Mouse (Mus musculus): ENCODE measurements at regions not wholly inside any gene's neighbourhood (a gene's known extent, or its start where the extent isn't known, plus 50 kb on each side); places are given as distances from the start of the nearest gene placed in this dataset.
A peak's percentile ranks its signal among the peaks of the same experiment; 100 is the strongest.

DNA sequence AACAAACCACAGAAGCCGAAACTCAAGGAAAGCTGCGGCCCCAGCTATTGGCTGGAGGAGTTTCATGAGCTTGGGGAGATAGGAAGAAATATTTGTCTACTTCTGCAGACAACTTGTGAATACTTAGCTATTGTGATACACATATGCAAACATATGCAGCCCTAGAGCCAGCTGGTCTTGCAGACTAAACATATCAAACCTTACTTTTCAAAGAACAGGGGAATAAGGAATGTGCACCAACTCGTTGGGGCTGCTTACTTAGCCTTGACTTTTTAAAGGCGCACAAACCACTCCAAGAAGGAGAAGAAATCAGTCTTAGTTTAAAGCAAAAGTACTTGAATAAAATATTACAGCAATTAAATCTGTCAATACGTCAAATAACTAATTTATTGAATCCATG lies 106.8 kb upstream of the Lpar1 start:
- no peak for DNase-seq

DNA sequence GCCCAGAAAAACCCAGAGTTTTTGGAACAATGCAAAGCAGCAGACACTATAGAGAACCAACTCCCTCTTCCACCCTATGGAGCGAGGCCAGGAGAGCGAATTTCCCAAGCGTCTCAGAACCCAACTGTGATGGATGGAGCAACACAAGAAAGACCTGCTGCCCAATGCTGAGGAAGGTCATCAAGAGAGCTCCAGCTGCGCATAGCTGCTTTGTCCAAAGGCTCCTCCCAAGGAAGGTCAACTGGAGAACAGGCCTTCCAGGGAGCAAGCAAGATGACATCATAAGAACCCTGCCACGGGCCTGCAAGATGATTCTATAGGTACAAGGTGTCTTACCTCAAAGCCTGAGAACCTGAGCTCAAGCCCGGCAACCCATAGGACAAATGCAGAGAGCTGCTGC lies 104.5 kb upstream of the Lpar1 start:
- DNase-seq = no peak

DNA sequence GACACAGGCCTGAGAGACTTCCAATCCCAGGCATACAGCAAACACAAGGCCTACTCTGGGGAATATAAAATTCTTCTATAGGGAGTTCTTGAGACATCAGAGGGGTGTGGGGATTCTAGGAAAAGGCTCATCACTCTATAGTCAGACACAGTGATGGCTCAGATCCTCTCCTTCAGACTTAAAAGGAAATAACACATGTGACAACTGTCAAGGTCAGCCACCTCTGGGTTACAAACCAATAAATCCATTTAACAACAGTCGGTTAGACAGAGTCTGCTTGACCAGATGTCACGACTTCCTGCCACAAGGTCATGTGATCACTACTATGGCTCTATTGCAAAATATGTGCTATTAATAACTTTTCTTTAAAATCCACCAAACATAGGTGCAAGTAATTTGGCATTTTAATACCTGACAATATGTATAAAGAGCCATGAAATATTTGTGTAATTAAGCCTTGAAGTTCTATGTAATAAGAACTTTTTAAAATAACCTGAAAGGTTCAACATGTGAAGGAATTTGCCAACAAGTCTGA lies 94.1 kb upstream of the Lpar1 start:
- DNase-seq = no peak

DNA sequence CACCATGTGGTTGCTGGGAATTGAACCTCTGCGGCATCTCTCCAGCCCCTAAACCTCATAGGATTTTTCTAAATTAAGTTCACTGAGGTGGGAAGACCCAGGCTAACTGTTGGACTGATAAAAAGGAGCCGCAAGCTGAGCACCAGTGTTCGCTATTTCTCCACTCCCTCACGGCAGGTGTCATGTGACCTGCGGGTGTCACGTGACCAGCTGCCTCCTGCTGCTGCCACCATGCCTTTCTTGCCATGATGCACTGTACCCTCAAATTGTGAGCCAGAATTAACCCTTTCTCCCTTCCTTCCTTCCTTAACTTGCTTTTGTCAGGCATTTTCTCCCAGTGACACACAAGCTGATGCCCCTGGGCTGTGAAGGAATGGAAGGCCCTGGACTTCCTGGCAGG lies 93.1 kb upstream of the Lpar1 start:
- no peak for DNase-seq

DNA sequence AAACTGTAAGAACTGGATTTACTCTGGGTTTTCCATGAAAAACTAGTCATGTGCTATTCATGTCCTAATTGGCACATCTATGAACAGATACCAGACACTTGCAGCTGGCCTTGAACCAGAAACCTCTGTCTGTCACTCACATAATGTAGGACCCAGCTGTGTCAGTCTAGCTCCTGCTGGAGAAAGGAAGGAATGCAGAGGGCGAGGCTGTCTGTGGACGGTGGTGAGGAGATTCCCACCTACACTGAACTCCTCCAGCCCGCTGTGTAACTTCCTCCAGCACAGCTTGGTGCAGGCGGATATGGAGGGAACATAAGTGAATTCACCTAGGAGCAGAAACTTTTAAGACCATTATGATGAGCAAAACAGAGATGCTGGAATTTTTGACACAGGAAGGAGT lies 89.7 kb upstream of the Lpar1 start:
- no peak for DNase-seq

DNA sequence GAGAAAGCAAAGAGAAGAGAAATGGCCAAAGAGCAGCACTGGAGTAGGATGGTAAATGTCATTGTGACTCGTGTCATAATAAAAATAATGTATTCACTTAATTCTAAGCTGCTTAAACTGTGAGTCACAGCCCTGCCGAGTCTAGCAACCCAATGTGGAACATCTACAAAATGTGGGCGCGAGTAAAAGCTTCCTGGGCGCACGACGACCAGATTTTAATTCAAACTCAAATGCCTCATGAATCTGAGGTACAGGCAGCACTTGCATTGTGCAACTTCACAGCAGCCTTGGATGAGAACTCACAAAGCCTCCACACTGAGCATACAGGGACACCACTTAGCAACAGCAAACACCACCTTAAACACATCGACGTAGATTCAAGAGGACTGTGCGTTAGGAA lies 88.5 kb upstream of the Lpar1 start:
- no peak for DNase-seq

DNA sequence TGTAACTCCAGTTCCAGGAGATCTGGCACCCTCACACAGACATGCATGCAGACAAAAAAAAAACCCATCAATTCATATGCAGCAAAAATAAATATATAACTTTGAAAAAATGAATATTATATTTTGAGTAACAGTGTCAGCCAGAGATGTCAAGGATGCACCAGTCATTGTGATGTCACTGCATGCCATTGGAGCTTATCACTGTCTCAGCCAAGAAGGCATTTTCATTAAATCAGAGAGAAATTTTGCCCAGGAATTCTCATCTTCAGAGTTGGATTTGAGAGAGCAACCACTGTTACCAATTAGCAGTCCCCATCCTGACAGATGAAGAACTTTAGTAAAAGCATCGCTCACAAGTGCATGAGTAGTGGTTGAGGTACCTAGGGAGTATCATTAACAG lies 79.0 kb upstream of the Lpar1 start:
- DNase-seq = no peak

DNA sequence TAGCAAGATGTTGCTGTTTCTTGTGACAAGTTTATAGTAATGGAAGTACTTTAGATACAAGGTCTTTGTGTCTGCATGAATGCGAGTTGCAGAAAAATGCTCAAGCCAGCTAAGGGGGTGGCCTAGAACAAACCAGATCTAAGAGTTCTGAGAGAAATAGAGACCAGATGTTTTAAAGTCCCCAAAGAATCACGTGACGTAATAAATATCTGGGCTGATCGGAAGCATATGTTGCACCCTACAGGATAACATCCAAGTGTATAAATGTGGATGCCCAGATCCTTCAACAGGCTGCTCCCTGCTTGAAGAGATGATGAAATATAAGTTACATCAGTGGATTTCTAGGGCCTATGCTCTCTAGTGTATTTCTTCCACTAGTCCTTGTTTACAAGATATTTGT lies 77.7 kb upstream of the Lpar1 start:
- DNase-seq = no peak

DNA sequence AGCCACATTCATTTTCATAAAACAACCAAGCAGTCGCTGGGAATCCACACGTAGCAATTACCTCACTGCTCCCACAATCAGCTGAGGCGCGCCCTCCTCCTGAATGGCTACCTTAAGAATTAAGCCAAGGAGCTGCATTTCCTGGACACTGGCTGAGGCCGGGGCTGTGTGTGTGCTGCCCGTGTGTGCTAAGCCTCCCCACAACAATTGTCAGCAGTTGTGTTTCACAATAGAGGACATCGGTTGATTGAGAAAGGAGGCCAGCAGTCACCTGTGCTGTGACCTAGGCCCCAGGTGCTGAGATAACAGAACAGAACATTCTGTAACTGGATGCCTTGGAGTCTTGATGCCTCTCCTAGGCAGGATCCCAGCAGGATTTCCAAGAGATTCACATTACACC lies 73.3 kb upstream of the Lpar1 start:
- no peak for DNase-seq

DNA sequence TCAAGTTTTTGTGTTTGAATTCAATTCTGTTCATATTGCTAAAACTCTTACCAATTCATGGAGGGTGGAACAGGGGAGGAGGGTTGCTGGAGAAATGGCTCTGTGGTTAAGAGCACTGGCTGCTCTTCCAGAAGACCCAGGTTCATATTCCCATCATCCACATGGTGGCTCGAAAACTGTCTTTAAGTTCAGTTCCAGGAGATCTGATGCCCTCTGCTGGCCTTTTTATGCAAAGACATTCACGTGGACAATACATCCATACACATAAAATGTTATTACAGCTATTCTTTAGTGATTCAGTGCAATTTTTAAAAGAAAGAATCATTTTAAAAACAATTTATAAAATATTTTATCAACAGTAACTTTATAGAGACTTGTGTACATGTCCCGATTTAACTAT lies 70.4 kb upstream of the Lpar1 start:
- no peak for DNase-seq

DNA sequence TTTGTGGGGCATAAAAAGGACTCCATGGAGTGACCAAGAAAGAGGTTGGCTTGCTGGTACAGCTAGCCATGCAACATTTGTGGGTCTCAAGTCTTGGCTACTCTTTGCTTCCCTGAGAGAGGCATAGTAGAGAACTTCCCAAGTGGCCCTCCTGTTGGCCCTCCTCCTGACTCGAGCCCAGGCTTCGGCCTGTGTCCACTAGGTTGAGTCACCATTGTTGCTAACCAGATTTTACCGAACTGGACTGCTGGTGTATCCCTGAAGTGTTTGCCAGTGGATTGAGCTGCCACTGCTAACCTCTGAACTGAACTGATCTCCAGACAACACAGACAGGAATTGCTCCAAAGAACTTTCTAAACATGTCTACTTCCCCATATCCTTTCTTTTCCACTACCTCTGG lies 66.9 kb upstream of the Lpar1 start:
- DNase-seq = peak; percentile 4 to 7

DNA sequence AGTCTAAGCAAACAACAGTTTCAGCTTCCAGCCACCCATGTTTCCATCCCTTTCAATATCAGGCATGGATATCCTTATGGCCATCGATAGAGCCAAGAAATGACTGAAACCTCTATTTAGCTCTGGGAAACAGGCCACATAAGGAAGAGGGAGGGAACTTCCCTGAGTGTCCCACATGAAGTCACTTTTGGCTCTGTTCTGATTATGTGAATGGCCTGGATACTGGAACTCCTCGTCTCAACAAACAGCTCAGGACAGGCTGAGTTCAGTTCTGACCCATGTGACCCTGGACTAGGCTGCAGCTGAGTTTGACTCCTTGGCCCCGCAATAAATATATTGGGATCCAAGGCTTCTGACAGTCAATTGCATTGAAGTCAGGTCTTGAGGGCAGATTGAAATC lies 63.6 kb upstream of the Lpar1 start:
- no peak for DNase-seq

DNA sequence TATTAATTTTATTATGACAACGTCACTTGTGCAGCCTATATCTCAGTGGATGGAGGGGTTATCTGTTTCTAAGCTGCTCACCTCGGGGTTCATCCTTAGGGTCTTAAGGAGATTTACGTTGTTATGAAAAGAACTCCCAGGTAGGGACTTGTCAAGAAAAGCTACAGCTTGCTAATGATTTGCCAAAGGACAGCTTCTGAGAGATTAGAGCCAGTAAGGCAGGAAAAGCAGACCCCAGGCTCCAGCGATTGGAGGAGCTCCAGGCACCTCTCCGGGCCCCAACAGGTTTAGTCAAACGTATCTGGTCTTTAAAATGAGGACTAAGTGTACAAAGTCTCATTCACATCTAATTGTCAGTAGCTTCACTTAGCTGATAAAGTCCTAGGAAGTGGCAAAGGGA lies 59.8 kb upstream of the Lpar1 start:
- no peak for DNase-seq

DNA sequence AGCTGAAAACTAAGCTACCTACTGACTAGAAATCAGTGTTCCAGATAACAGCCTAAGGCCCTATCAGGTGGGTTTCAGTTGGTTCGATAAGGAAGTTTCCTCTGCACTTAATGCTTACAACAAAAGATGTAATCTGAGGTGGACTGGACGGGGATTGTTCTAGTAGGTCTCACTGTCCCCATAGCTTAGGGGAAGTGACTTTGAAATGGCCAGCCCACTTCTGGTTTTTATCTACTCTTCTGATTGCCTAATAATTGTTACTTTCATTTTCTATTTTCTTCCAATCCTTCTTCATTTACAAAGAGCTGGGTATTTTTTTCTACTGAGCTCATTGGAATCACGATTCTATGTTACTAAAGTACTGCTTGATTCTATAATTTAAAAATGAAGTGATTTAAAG lies 59.3 kb upstream of the Lpar1 start:
- no peak for DNase-seq

DNA sequence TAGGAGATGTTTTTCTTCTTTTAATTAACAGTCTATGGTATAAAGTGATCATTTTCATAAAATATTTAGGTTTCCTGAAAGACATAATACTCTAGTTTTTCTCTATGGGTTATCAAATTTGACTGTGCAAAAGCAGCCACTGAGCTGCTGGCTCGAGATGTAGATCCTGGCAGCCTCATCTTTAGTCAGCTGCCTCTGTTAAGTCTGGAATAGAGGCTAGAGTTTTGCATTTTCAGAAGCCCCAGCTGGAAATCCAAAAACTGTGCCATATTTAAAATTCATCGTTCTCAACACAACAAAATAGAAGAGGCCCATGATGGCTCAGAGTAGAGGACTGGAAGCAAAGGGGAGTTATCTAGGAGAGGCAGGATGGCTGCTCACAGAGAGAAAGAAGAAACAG lies 53.8 kb upstream of the Lpar1 start:
- no peak for DNase-seq

DNA sequence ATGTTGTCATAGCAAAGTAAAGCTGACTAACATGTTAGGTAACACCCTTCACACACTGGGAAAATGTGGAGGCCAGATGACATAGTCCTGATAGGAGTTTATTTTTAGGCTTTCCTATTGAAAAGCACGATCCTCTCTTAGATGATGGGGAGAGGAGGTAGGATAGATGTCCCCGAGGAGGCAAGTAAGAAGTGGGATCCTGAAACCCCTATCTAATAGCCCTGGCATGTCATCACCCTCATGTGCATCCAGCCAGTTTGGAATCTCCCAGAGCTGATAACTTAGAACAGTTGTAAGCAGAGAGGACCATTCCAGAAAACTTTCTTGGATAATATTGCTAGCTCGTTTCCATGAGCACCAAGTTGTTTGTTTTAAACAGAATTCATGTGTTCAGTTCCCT lies 52.2 kb upstream of the Lpar1 start:
- no peak for DNase-seq

Data from cerebellum, postnatal 36 days (tissue).